23 mouse cellular contexts compared by ENCODE assay signal in genomic region chr1:170619686-170620374, GRCm38 (mm10).
"Had no signal": no experiment of that assay in that cellular context is flagged by ENCODE, and none has a peak within 500 bp of the region (broad histone marks: within the 10 kb centered on the region; RNA-seq: fewer than 3 reads in every experiment).

No protein-coding gene starts in this region.

- H3K4me2 ChIP-seq: intestine, embryonic 15.5 days; kidney, embryonic 15.5 days; limb, embryonic 13.5 days; neural tube, embryonic 12.5 days; neural tube, embryonic 15.5 days; stomach, embryonic 15.5 days had no signal

- H3K9ac ChIP-seq: intestine, embryonic 15.5 days; kidney, embryonic 15.5 days; limb, embryonic 13.5 days; liver, embryonic 14.5 days; neural tube, embryonic 12.5 days; neural tube, embryonic 15.5 days; stomach, embryonic 15.5 days had no signal

- ATAC-seq: intestine, embryonic 15.5 days had no signal

- DNase-seq: kidney, adult 11 months; kidney, adult 8-10 months; kidney, postnatal 10 days; kidney, postnatal 36 days; layer of hippocampus, postnatal 36 days; left cerebral cortex, postnatal 4 days; lung, adult 2 months; lung, postnatal 14 days; lung, postnatal 4 days; midbrain, embryonic 14.5 days; retina, postnatal 1 day; right cerebral cortex, postnatal 25 days; spleen, adult 18-20 months; thymus, postnatal 25 days had no signal

- H3K9me3 ChIP-seq: intestine, embryonic 15.5 days; kidney, embryonic 15.5 days; neural tube, embryonic 12.5 days; stomach, embryonic 15.5 days had no signal

- H3K4me3 ChIP-seq: intestine, embryonic 15.5 days; kidney, embryonic 15.5 days; left cerebral cortex, adult 2 months; limb, embryonic 13.5 days; midbrain, embryonic 10.5 days; neural tube, embryonic 12.5 days; neural tube, embryonic 15.5 days; stomach, embryonic 15.5 days had no signal

- H3K27ac ChIP-seq: intestine, embryonic 15.5 days; kidney, embryonic 15.5 days; left cerebral cortex, adult 2 months; limb, embryonic 13.5 days; liver, embryonic 14.5 days; midbrain, embryonic 10.5 days; neural tube, embryonic 12.5 days; neural tube, embryonic 15.5 days; stomach, embryonic 15.5 days had no signal

- H3K27me3 ChIP-seq: intestine, embryonic 15.5 days; kidney, embryonic 15.5 days; limb, embryonic 13.5 days; neural tube, embryonic 12.5 days; neural tube, embryonic 15.5 days; stomach, embryonic 15.5 days had no signal

- H3K36me3 ChIP-seq: intestine, embryonic 15.5 days; kidney, embryonic 15.5 days; limb, embryonic 13.5 days; midbrain, embryonic 10.5 days; neural tube, embryonic 12.5 days; neural tube, embryonic 15.5 days; stomach, embryonic 15.5 days had no signal

- H3K4me1 ChIP-seq: intestine, embryonic 15.5 days; kidney, embryonic 15.5 days; limb, embryonic 13.5 days; midbrain, embryonic 10.5 days; neural tube, embryonic 12.5 days; neural tube, embryonic 15.5 days; stomach, embryonic 15.5 days had no signal
